Mouse (Mus musculus) liver, adult 2 months (tissue): ENCODE data around the gene Lnx1.

ENCODE experiments used
- CTCF ChIP-seq: fragments of 200-500 bp; IDR thresholded peaks from 2 replicates; pipeline ENCODE4 v1.5.1; 2011; ENCODE audit warnings: low read depth, low read length, control low read depth
- POLR2A ChIP-seq: fragments of 200-500 bp; IDR thresholded peaks from 2 replicates; pipeline ENCODE4 v1.6.1; 2011; ENCODE audit warnings: low read length, control low read depth; ENCODE audit not compliant: insufficient read depth; ENCODE audit errors: extremely low read depth

- TF ChIP-seq POLR2A, result no peak
- no peak for TF ChIP-seq CTCF
Measured at GRCm38 (mm10) chr5:74747476-74747875, 44.8 kb upstream of the Lnx1 start.
